Mouse (Mus musculus): ENCODE measurements around the gene Ly9.

Ly9 gene

GRCm38 (mm10) chr1:171607176-171607575, at the start of gene Ly9:
Ly9 (minus strand) TSS chr1:171607410.
- DNase-seq (ENCODE audit: low read depth, low spot score) = no peak

GRCm38 (mm10) chr1:171652734-171653133, 45.5 kb upstream of the Ly9 start, which contains the start of gene Slamf7:
Slamf7 (minus strand) TSS chr1:171653035.
- DNase-seq (ENCODE audit: low read depth, low spot score) = no peak

- no peak for DNase-seq (ENCODE audit: low read depth, low spot score)
These were observed 41.6 kb upstream of the Ly9 start for GRCm38 (mm10) chr1:171648840-171649239.

GRCm38 (mm10) chr1:171647716-171648115, 40.5 kb upstream of the Ly9 start:
- no peak for DNase-seq (ENCODE audit: low read depth, low spot score)

- DNase-seq (ENCODE audit: low read depth, low spot score) = no peak
These were observed 39.3 kb upstream of the Ly9 start for GRCm38 (mm10) chr1:171646429-171646940.

- no peak for DNase-seq (ENCODE audit: low read depth, low spot score)
These were observed 36.4 kb upstream of the Ly9 start for GRCm38 (mm10) chr1:171643612-171644011.

- no peak for DNase-seq (ENCODE audit: low read depth, low spot score)
These were observed 33.6 kb upstream of the Ly9 start for GRCm38 (mm10) chr1:171640796-171641195.

- DNase-seq (ENCODE audit: low read depth, low spot score) = no peak
These were observed 31.5 kb upstream of the Ly9 start for GRCm38 (mm10) chr1:171638686-171639085.

GRCm38 (mm10) chr1:171637101-171637500, 29.9 kb upstream of the Ly9 start:
- DNase-seq (ENCODE audit: low read depth, low spot score) = no peak

GRCm38 (mm10) chr1:171635696-171636095, 28.5 kb upstream of the Ly9 start:
- DNase-seq (ENCODE audit: low read depth, low spot score) = no peak

- no peak for DNase-seq (ENCODE audit: low read depth, low spot score)
These were observed 24.2 kb upstream of the Ly9 start for GRCm38 (mm10) chr1:171631447-171631846.

- no peak for DNase-seq (ENCODE audit: low read depth, low spot score)
These were observed 23.7 kb upstream of the Ly9 start for GRCm38 (mm10) chr1:171630912-171631311.

GRCm38 (mm10) chr1:171630041-171630440, 22.8 kb upstream of the Ly9 start:
- no peak for DNase-seq (ENCODE audit: low read depth, low spot score)

- DNase-seq (ENCODE audit: low read depth, low spot score) = no peak
These were observed 22.0 kb upstream of the Ly9 start for GRCm38 (mm10) chr1:171629168-171629567.

- DNase-seq (ENCODE audit: low read depth, low spot score) = no peak
These were observed 20.6 kb upstream of the Ly9 start for GRCm38 (mm10) chr1:171627801-171628200.

- no peak for DNase-seq (ENCODE audit: low read depth, low spot score)
These were observed 12.9 kb upstream of the Ly9 start for GRCm38 (mm10) chr1:171620091-171620490.

- DNase-seq (ENCODE audit: low read depth, low spot score) = no peak
These were observed 12.4 kb upstream of the Ly9 start for GRCm38 (mm10) chr1:171619645-171620044.

GRCm38 (mm10) chr1:171619001-171619400, 11.8 kb upstream of the Ly9 start:
- DNase-seq (ENCODE audit: low read depth, low spot score) = no peak

- no peak for DNase-seq (ENCODE audit: low read depth, low spot score)
These were observed 9.8 kb upstream of the Ly9 start for GRCm38 (mm10) chr1:171616881-171617515.

GRCm38 (mm10) chr1:171613962-171614361, 6.8 kb upstream of the Ly9 start:
- DNase-seq (ENCODE audit: low read depth, low spot score) = no peak

GRCm38 (mm10) chr1:171610781-171611180, 3.6 kb upstream of the Ly9 start:
- DNase-seq (ENCODE audit: low read depth, low spot score) = no peak

- DNase-seq (ENCODE audit: low read depth, low spot score) = no peak
These were observed 2.8 kb upstream of the Ly9 start for GRCm38 (mm10) chr1:171610026-171610425.

GRCm38 (mm10) chr1:171606656-171607055, 554 bp downstream of the Ly9 start:
- no peak for DNase-seq (ENCODE audit: low read depth, low spot score)

GRCm38 (mm10) chr1:171604686-171605085, 2.5 kb downstream of the Ly9 start:
- no peak for DNase-seq (ENCODE audit: low read depth, low spot score)
